Mouse (Mus musculus) testis, adult 2 months (tissue): ENCODE results near the gene Tmem202.

ENCODE experiments used
- CTCF ChIP-seq: fragments of 200-500 bp; IDR thresholded peaks from 2 replicates; pipeline ENCODE4 v1.5.1; 2012; ENCODE audit warnings: low read depth, mild to moderate bottlenecking, inconsistent platforms, low read length, moderate library complexity; ENCODE audit not compliant: control insufficient read depth, insufficient read depth, insufficient replicate concordance
- POLR2A ChIP-seq: fragments of 200-500 bp; IDR thresholded peaks from 2 replicates; pipeline ENCODE4 v1.6.1; 2012; ENCODE audit warnings: low read depth, mild to moderate bottlenecking, inconsistent platforms, low read length, moderate library complexity; ENCODE audit not compliant: control insufficient read depth

DNA sequence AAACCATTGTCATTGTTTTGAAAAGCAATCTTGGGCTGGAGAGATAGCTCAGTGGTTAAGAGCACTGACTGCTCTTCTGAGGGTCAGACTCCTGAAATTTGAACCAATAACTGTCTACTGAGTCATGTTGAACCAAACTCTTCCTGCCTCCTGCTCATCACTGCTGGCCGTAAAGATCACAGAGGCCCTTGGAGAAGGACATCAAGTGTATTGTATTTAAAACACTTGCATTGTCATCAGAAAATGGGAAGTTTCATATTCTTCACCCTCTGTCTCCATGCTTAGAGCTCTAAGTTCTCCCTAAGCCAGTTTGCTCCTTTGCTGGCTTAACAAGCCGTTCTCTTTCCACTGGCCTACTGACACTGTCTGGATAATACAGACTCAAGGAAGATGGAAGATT is 11.4 kb downstream of the Tmem202 start:
- no peak for TF ChIP-seq POLR2A
- no peak for TF ChIP-seq CTCF
